Mouse (Mus musculus) liver, adult 2 months (tissue): Measurements from ENCODE around the gene Vmn1r17. TPM values are rescaled to one million over a fixed set of nuclear protein-coding genes. Genes with fewer than 3 reads are reported as not detected.

Experiments
- DNase-seq: peaks from one replicate; pipeline ENCODE4 v3.0.0-alpha.2; 2011; ENCODE audit warnings: low read depth, low spot score; ENCODE audit errors: extremely low read depth
- H3K27ac ChIP-seq: fragments of 200-500 bp; replicated peaks from 2 replicates; pipeline ENCODE4 v1.5.1; 2012; ENCODE audit warnings: low read depth, mild to moderate bottlenecking, control low read depth, inconsistent platforms, low read length; ENCODE audit not compliant: insufficient read depth
- H3K27me3 ChIP-seq: fragments of 200-500 bp; 2 replicates; pipeline ENCODE4 v1.6.1; 2012; ENCODE audit warnings: mild to moderate bottlenecking, moderate library complexity, low read length, inconsistent platforms; ENCODE audit not compliant: control insufficient read depth, insufficient read depth
- H3K36me3 ChIP-seq: fragments of 200-500 bp; 2 replicates; pipeline ENCODE4 v1.6.1; 2012; ENCODE audit warnings: low read length, inconsistent platforms; ENCODE audit not compliant: control insufficient read depth, insufficient read depth
- H3K4me1 ChIP-seq: fragments of 200-500 bp; 2 replicates; pipeline ENCODE4 v1.6.1; 2011; ENCODE audit warnings: low read length; ENCODE audit not compliant: control insufficient read depth, insufficient read depth
- H3K4me3 ChIP-seq: fragments of 200-500 bp; 2 replicates; pipeline ENCODE4 v1.5.1; 2011; ENCODE audit warnings: low read depth, mild to moderate bottlenecking, control low read depth, low read length, moderate library complexity; ENCODE audit not compliant: insufficient read depth
- H3K79me2 ChIP-seq: fragments of 200-500 bp; 2 replicates; pipeline ENCODE4 v1.6.1; 2012; ENCODE audit warnings: inconsistent platforms, mild to moderate bottlenecking, low read length, moderate library complexity; ENCODE audit not compliant: control insufficient read depth, insufficient read depth
- H3K9ac ChIP-seq: fragments of 200-500 bp; 2 replicates; pipeline ENCODE4 v1.6.1; 2012; ENCODE audit warnings: low read depth, mild to moderate bottlenecking, control low read depth, inconsistent platforms, low read length
- CTCF ChIP-seq: fragments of 200-500 bp; IDR thresholded peaks from 2 replicates; pipeline ENCODE4 v1.5.1; 2011; ENCODE audit warnings: low read depth, low read length, control low read depth
- POLR2A ChIP-seq: fragments of 200-500 bp; IDR thresholded peaks from 2 replicates; pipeline ENCODE4 v1.6.1; 2011; ENCODE audit warnings: low read length, control low read depth; ENCODE audit not compliant: insufficient read depth; ENCODE audit errors: extremely low read depth
- WGBS: fragments of 180-500 bp; shearing (Covaris S2); methylation state at CpG from one replicate; pipeline ENCODE4 v1.1.7; 2018; 5-methylcytosine and 5-hydroxymethylcytosine counted together
- polyA plus RNA-seq: library from polyadenylated mRNA; depleted of rRNA; stranded (reverse); fragments of >200 nt; gene quantifications from 2 replicates; pipeline ENCODE4 v1.2.3, GENCODE M21; 2012; rRNA removed
- total RNA-seq: library from RNA; depleted of rRNA; stranded (reverse); fragments of >200 nt; gene quantifications from 2 replicates; pipeline ENCODE4 v1.2.3, GENCODE M21; 2014; rRNA removed

Gene Vmn1r17
- total and polyA plus RNA-seq, 2 experiments = not detected

DNA sequence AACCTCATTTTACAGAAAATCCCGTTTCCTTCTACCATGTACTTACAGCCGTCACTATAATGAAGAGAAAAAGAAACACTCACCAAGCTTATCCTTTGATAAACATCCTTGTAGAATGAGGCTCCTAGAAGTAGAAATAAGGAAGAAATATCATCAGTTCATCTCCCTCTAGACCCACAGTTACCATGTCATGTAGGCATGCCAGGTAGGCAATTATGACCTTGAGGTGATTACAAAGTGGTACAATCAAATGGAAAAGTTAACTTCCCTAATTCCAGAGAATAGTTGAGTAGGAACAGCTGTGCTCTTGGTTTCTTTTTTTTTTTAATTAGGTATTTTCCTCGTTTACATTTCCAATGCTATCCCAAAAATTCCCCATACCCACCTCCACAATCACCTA lies 34.1 kb downstream of the Vmn1r17 start, which contains the start of gene Vmn1r16:
TSS of gene Vmn1r16 (minus strand) at position 101 of the 400 bp plus-strand sequence.
- Histone ChIP-seq H3K9ac (no peak within 1 kb of the TSS), H3K4me1 (no peaks in the 10 kb centered on the region), H3K4me3 (no peak within 1 kb of the TSS), H3K36me3 (no peaks in the 10 kb centered on the region), H3K27me3 (no peaks in the 10 kb centered on the region), H3K79me2 (no peaks in the 10 kb centered on the region), H3K27ac (no peak within 1 kb of the TSS)
- TF ChIP-seq POLR2A (no peak), CTCF (no peak)
- no peak for DNase-seq
- WGBS = 64% methylated on average over 3 of the region's 3 CpGs

DNA sequence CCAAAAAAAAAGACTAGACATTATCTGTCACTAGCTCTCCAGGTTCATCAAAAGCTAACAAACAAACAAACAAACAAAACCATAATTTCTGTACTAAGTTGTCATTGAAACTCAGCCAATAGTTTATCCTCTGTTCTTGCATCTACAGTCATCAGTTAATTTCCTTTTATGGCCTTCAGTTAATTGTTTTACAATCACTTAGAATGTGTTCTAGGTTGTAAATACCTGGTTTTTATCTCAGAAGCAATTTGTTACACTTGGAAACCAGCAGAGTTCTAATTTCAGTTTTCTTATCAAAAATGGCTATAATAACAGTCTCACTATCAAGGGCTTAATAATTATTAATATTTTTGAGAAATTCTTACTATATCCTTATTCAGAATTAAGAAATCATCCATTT lies 37.4 kb downstream of the Vmn1r17 start:
- H3K79me2 ChIP-seq = no peaks in the 10 kb centered on the region
- no peak overlapping the region for H3K27ac ChIP-seq
- H3K36me3 ChIP-seq = no peaks in the 10 kb centered on the region
- no peak overlapping the region for H3K9ac ChIP-seq
- H3K4me3 ChIP-seq = no peak overlapping the region
- no peaks in the 10 kb centered on the region for H3K4me1 ChIP-seq
- TF ChIP-seq POLR2A (no peak), CTCF (no peak)
- no peaks in the 10 kb centered on the region for H3K27me3 ChIP-seq
- DNase-seq = no peak

Other genes starting within 250 kb of the Vmn1r17 start
- not detected in 2 replicates for gene Vmn1r11, start 230.3 kb downstream of the Vmn1r17 start, total RNA-seq
- not detected in 2 replicates for gene Vmn1r11, start 230.3 kb downstream of the Vmn1r17 start, polyA plus RNA-seq
- not detected in 2 replicates for gene Vmn1r12, start 206.8 kb downstream of the Vmn1r17 start, total RNA-seq
- not detected in 2 replicates for gene Vmn1r12, start 206.8 kb downstream of the Vmn1r17 start, polyA plus RNA-seq
- gene Vmn1r13, start 160.4 kb downstream of the Vmn1r17 start, total RNA-seq = not detected in 2 replicates
- gene Vmn1r13, start 160.4 kb downstream of the Vmn1r17 start, polyA plus RNA-seq = not detected in 2 replicates
- not detected in 2 replicates for gene Vmn1r14, start 132.0 kb downstream of the Vmn1r17 start, total RNA-seq
- gene Vmn1r14, start 132.0 kb downstream of the Vmn1r17 start, polyA plus RNA-seq = not detected in 2 replicates
- not detected in 2 replicates for gene Vmn1r15, start 105.8 kb downstream of the Vmn1r17 start, total RNA-seq
- not detected in 2 replicates for gene Vmn1r15, start 105.8 kb downstream of the Vmn1r17 start, polyA plus RNA-seq
- gene Vmn1r16, start 34.2 kb downstream of the Vmn1r17 start, total RNA-seq = not detected in 2 replicates
- not detected in 2 replicates for gene Vmn1r16, start 34.2 kb downstream of the Vmn1r17 start, polyA plus RNA-seq
- gene Vmn1r18, start 32.1 kb upstream of the Vmn1r17 start, total RNA-seq = not detected in 2 replicates
- gene Vmn1r18, start 32.1 kb upstream of the Vmn1r17 start, polyA plus RNA-seq = not detected in 2 replicates
- not detected in 2 replicates for gene Vmn1r19, start 40.1 kb upstream of the Vmn1r17 start, total RNA-seq
- not detected in 2 replicates for gene Vmn1r19, start 40.1 kb upstream of the Vmn1r17 start, polyA plus RNA-seq
- gene Vmn1r20, start 65.2 kb upstream of the Vmn1r17 start, total RNA-seq = not detected in 2 replicates
- not detected in 2 replicates for gene Vmn1r20, start 65.2 kb upstream of the Vmn1r17 start, polyA plus RNA-seq
- gene Ppm1k, start 171.7 kb upstream of the Vmn1r17 start, total RNA-seq = 137 and 148 TPM in 2 replicates
- gene Ppm1k, start 171.7 kb upstream of the Vmn1r17 start, polyA plus RNA-seq = 10.4 and 12.5 TPM in 2 replicates
- 13.2 and 18.6 TPM in 2 replicates for gene Herc6, start 217.3 kb upstream of the Vmn1r17 start, total RNA-seq
- gene Herc6, start 217.3 kb upstream of the Vmn1r17 start, polyA plus RNA-seq = 9.1 and 15.7 TPM in 2 replicates